Mouse (Mus musculus): Measurements from ENCODE around the gene Lta. TPM values are rescaled to one million over a fixed set of nuclear protein-coding genes. Genes with fewer than 3 reads are reported as not detected.
A peak's percentile ranks its signal among the peaks of the same experiment; 100 is the strongest.

The Lta gene
- 24.8 and 26.8 TPM in 2 replicates for polyA plus RNA-seq (2012; rRNA removed)

DNA sequence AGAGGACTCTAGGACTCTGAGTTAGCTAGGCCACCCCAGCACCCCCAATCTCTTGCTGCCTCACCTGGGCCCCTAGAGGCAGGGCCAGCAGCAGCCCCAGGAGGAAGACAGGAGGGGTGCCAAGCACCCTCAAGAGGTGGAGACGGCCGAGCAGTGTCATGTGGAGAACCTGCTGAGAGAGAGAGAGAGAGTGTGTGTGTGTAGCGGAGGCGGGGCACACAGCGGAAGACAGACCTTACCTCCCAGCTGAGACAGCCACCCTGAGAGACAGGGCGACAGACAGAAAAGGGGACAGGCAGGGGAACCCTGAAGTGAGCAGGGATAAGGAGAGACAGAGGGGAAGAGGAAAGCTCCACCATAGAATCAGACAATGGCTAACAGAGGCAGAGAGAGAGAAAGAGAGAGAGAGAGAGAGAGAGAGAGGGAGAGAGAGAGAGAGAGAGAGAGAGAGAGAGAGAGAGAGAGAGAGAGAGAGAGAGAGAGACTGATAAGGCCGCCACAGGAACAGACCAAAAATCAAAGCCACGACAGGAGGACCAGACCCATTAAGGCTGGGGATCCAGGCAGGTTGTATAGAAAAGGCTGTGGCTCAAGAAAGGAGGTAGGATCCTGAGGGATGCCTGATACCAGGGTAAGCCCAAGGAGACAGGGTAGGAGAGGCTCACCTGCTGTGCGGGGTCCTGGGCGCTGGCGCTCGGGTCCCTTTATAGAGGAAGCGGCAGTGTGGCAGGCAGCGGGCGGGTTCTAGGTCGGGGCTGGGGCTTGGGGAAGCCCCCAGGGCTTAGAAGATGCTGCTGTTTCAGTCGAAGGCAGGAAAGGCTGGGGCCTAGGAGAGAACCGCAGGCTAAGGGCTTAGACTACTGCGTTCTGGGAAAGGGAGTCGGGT, at the start of gene Lta:
Gene Lta (minus strand): TSS at position 858 of the 886 bp plus-strand sequence.
- TF ChIP-seq POLR2A (IDR thresholded peaks at IDR 0.05; ENCODE audit: low read depth, low read length) (peak; percentile 81), CTCF (IDR thresholded peaks at IDR 0.05; ENCODE audit: extremely low read depth, insufficient read depth, insufficient read length, insufficient replicate concordance) (0 out of 2 replicates have a peak, but pooled peaks have one; percentile 4)
- Histone ChIP-seq H3K4me1 (ENCODE audit: control insufficient read depth, insufficient read depth, insufficient read length) (peaks cover 32% of the 10 kb centered on the region), H3K4me3 (ENCODE audit: extremely low read depth, insufficient read depth, insufficient read length) (peak within 1 kb of the TSS; percentile 62), H3K27me3 (ENCODE audit: control insufficient read depth, insufficient read depth, low read length) (no peaks in the 10 kb centered on the region), H3K36me3 (ENCODE audit: control insufficient read depth, insufficient read depth, low read length) (peaks cover 2% of the 10 kb centered on the region; the same call in 1 of the 2 replicates), H3K27ac (ENCODE audit: insufficient read depth, low read length) (peak within 1 kb of the TSS; percentile 90)
- WGBS, result 20% methylated on average over 20 of the region's 20 CpGs
- peak in 1 of 2 experiments; percentile 78 for DNase-seq (ENCODE audit: low read depth in 1 of 2, low spot score in 2 of 2)

- TF ChIP-seq CTCF (IDR thresholded peaks at IDR 0.05; ENCODE audit: extremely low read depth, insufficient read depth, insufficient read length, insufficient replicate concordance) (peak; percentile 83), POLR2A (IDR thresholded peaks at IDR 0.05; ENCODE audit: low read depth, low read length) (no peak)
- peak in 1 of 2 experiments; percentile 77 for DNase-seq (ENCODE audit: low read depth in 1 of 2, low spot score in 2 of 2)
- peaks cover 3% of the 10 kb centered on the region; the same call in 1 of the 2 replicates for H3K4me1 ChIP-seq (ENCODE audit: control insufficient read depth, insufficient read depth, insufficient read length)
- no peaks in the 10 kb centered on the region for H3K27me3 ChIP-seq (ENCODE audit: control insufficient read depth, insufficient read depth, low read length)
- H3K4me3 ChIP-seq (ENCODE audit: extremely low read depth, insufficient read depth, insufficient read length), result no peak overlapping the region
- H3K27ac ChIP-seq (ENCODE audit: insufficient read depth, low read length), result no peak overlapping the region
- WGBS, result 70% methylated on average over 11 of the region's 11 CpGs
- peaks cover 35% of the 10 kb centered on the region for H3K36me3 ChIP-seq (ENCODE audit: control insufficient read depth, insufficient read depth, low read length)
Measured at GRCm38 (mm10) chr17:35254241-35255098, 49.3 kb upstream of the Lta start.

DNA sequence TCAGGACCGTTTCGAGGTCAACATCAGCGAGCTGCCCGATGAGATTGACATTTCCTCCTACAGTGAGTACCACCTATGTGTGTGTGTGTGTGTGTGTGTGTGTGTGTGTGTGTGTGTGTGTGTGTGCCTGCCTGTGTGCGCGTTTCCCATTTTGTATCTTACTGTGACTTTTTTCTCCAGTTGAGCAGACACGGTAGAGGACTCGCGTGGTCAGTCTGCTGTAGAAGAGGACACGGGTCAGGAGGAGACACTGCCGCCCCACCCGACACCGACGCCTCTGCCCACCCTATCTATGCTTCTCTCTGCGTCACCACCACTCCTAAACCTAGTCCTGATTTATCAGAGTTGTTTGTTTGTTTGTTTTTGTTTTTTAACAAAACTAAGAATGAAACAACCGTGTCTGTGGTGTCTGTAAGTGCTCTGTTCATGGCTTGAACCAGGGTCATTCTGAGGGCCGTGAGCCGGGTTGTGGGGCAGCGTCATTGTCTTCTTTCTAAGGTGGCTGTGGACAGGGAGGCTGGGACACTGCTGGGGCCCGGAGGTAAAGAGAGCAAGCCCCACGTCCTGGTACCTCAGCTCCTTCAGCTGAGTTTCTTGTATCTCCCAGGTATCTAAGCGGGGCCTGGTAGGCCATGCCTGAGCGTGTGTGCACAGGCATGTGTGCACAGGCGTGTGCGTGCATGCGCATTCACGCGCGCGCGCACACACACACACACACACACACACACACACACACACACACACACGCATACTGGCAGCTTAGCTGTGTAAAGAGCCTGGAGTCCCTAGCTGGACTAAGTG, 48.3 kb upstream of the Lta start:
- peaks cover 45% of the 10 kb centered on the region for H3K36me3 ChIP-seq (ENCODE audit: control insufficient read depth, insufficient read depth, low read length)
- no peak overlapping the region for H3K27ac ChIP-seq (ENCODE audit: insufficient read depth, low read length)
- H3K27me3 ChIP-seq (ENCODE audit: control insufficient read depth, insufficient read depth, low read length), result no peaks in the 10 kb centered on the region
- WGBS, result 90% methylated on average over 32 of the region's 32 CpGs
- TF ChIP-seq CTCF (IDR thresholded peaks at IDR 0.05; ENCODE audit: extremely low read depth, insufficient read depth, insufficient read length, insufficient replicate concordance) (no peak), POLR2A (IDR thresholded peaks at IDR 0.05; ENCODE audit: low read depth, low read length) (no peak)
- DNase-seq (ENCODE audit: low read depth in 1 of 2, low spot score in 2 of 2), result no peak
- no peaks in the 10 kb centered on the region; the same call in 1 of the 2 replicates for H3K4me1 ChIP-seq (ENCODE audit: control insufficient read depth, insufficient read depth, insufficient read length)
- no peak overlapping the region for H3K4me3 ChIP-seq (ENCODE audit: extremely low read depth, insufficient read depth, insufficient read length)

- H3K27ac ChIP-seq (ENCODE audit: insufficient read depth, low read length), result no peak overlapping the region
- 85% methylated on average over 18 of the region's 18 CpGs for WGBS
- H3K4me3 ChIP-seq (ENCODE audit: extremely low read depth, insufficient read depth, insufficient read length), result no peak overlapping the region
- TF ChIP-seq CTCF (IDR thresholded peaks at IDR 0.05; ENCODE audit: extremely low read depth, insufficient read depth, insufficient read length, insufficient replicate concordance) (no peak), POLR2A (IDR thresholded peaks at IDR 0.05; ENCODE audit: low read depth, low read length) (no peak)
- H3K27me3 ChIP-seq (ENCODE audit: control insufficient read depth, insufficient read depth, low read length), result no peaks in the 10 kb centered on the region
- H3K4me1 ChIP-seq (ENCODE audit: control insufficient read depth, insufficient read depth, insufficient read length), result no peaks in the 10 kb centered on the region; the same call in 1 of the 2 replicates
- peaks cover 50% of the 10 kb centered on the region for H3K36me3 ChIP-seq (ENCODE audit: control insufficient read depth, insufficient read depth, low read length)
- no peak for DNase-seq (ENCODE audit: low read depth in 1 of 2, low spot score in 2 of 2)
Measured at GRCm38 (mm10) chr17:35252619-35253292, 47.6 kb upstream of the Lta start.

- no peak overlapping the region for H3K4me3 ChIP-seq (ENCODE audit: extremely low read depth, insufficient read depth, insufficient read length)
- no peaks in the 10 kb centered on the region for H3K4me1 ChIP-seq (ENCODE audit: control insufficient read depth, insufficient read depth, insufficient read length)
- no peak for TF ChIP-seq POLR2A (IDR thresholded peaks at IDR 0.05; ENCODE audit: low read depth, low read length)
- no peak for TF ChIP-seq CTCF (IDR thresholded peaks at IDR 0.05; ENCODE audit: extremely low read depth, insufficient read depth, insufficient read length, insufficient replicate concordance)
- H3K27ac ChIP-seq (ENCODE audit: insufficient read depth, low read length), result no peak overlapping the region
- peaks cover 56% of the 10 kb centered on the region for H3K36me3 ChIP-seq (ENCODE audit: control insufficient read depth, insufficient read depth, low read length)
- no peaks in the 10 kb centered on the region for H3K27me3 ChIP-seq (ENCODE audit: control insufficient read depth, insufficient read depth, low read length)
- no peak for DNase-seq (ENCODE audit: low read depth in 1 of 2, low spot score in 2 of 2)
- WGBS, result 86% methylated on average over 5 of the region's 5 CpGs
Measured at GRCm38 (mm10) chr17:35251981-35252380, 46.8 kb upstream of the Lta start.

All from spleen, adult 2 months (tissue).